Mouse (Mus musculus): ENCODE results near the gene Rsph6a.

- TF ChIP-seq CTCF (IDR thresholded peaks at IDR 0.05; ENCODE audit: extremely low read depth, insufficient read depth, insufficient read length, insufficient replicate concordance) (no peak), POLR2A (IDR thresholded peaks at IDR 0.05; ENCODE audit: low read depth, low read length) (no peak)
These were observed 33.4 kb upstream of the Rsph6a start for GRCm38 (mm10) chr7:19021048-19021447.

Measured in spleen, adult 2 months (tissue).